Mouse (Mus musculus) megakaryocyte-erythroid progenitor cell, adult 5-6 weeks (primary cell): ENCODE measurements around the gene Tril. TPM values are rescaled to one million over a fixed set of nuclear protein-coding genes. Genes with fewer than 3 reads are reported as not detected.

Experiments used
- ATAC-seq: replicated peaks from 2 replicates; pipeline ENCODE4 v1.8.0; 2016; ENCODE audit warnings: mild to moderate bottlenecking, inconsistent platforms; ENCODE audit not compliant: severe bottlenecking, poor library complexity, low FRiP score, low TSS enrichment
- total RNA-seq, 2 experiments: library from RNA; stranded (forward) in 1 of 2; stranded (reverse) in 1 of 2; fragments of 200-1000, 215-1000 nt in 1 of 2; fragments of >200 nt in 1 of 2; fragmentation: Nextera tagmentation in 1 of 2; gene quantifications; 2 replicates each; pipeline ENCODE4 v1.2.3; 2014 to 2017

The Tril gene
- total RNA-seq, 2 experiments from 2014 or later: not detected

DNA sequence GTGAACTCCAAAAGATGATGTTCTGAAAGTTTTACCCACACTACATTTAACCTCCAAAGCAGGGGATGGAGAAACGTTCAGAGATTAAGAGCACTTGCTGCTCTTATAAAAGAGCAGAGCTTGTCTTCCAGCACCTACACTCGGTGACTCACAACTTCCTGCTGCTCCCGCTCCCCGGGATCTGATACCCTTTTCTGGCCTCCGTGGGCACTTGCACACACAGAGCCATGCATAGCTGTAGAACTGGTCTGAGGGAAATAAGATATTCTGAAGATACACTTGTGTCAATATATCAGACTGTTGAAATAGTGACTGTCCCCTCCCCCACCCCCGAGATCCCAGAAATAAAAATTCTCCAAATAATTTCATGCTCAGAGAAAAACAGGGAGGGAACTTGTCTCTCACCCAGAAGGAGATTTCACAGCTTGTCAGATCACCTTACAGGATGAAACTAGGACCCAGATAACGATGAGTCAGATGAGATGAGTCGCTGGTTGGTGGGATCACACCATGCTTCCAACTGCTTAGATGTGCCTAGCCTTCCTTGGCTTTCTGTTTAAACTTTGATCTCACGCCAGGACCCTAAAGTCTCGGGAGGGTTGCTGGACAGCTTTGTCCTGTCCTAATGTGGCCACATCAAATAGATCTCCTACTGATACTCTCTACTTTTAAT is 54.3 kb downstream of the Tril start:
- ATAC-seq: no peak

DNA sequence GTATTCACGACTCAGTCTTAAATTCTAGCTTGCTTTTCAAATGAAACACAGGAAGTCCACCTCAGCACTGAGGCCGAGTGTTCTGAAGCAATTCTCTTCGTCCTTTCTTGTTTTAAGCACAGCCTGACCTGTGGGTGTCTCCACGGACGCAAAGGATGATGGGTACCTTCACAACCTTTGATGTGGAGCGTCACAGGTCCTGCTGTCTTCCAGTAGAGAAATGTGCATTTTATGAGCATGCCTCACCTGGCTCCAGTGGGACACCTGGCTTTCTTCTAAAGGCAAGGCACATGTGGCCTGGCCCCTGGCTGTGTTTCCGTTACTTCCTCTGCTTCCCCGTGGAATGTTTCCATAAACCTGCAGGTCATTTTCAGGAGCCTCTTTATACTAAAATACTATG is 54.9 kb downstream of the Tril start:
- ATAC-seq: no peak

Other genes starting within 250 kb of the Tril start
- not detected in 2 replicates for gene Cpvl, start 157.8 kb upstream of the Tril start, total RNA-seq (2014; fragmentation: Nextera tagmentation)
- 0.30 TPM in 1 of 2 replicates, not detected in the other for gene Cpvl, start 157.8 kb upstream of the Tril start, total RNA-seq (2017)
- gene Chn2, start 218.7 kb upstream of the Tril start, total RNA-seq (2014; fragmentation: Nextera tagmentation): 4.5 and 5.1 TPM in 2 replicates
- gene Chn2, start 218.7 kb upstream of the Tril start, total RNA-seq (2017): 1.9 and 2.4 TPM in 2 replicates